Mouse (Mus musculus): ENCODE measurements at regions not wholly inside any gene's neighbourhood (a gene's known extent, or its start where the extent isn't known, plus 50 kb on each side); places are given as distances from the start of the nearest gene placed in this dataset.

- TF ChIP-seq CTCF (IDR thresholded peaks at IDR 0.05; ENCODE audit: control insufficient read depth, insufficient read depth, insufficient replicate concordance, low read depth, low read length), result no peak
- TF ChIP-seq POLR2A (IDR thresholded peaks at IDR 0.05; ENCODE audit: control insufficient read depth, low read depth, low read length), result no peak
Observed at GRCm38 (mm10) chr6:105066146-105066545, 573.6 kb downstream of the Cntn6 start.

Measured in testis, adult 2 months (tissue).